12 mouse cellular contexts compared by ENCODE assay signal in genomic region chr8:109419029-109419596, GRCm38 (mm10).
DNase-seq lines count a peak whose midpoint lies in the region; ATAC-seq and TF ChIP-seq lines count a peak whose summit lies in the region.
"Had no signal": no experiment of that assay in that cellular context is flagged by ENCODE, and none has a peak within 500 bp of the region (broad histone marks: within the 10 kb centered on the region; RNA-seq: fewer than 3 reads in every experiment).

No protein-coding gene starts in this region.

- ATAC-seq in hindbrain, embryonic 12.5 days (ENCODE audit: low FRiP score) = no peak
- no peak for ATAC-seq in midbrain, postnatal 0 days (ENCODE audit: low FRiP score)
- ATAC-seq in heart, embryonic 11.5 days (replicated peaks; ENCODE audit: insufficient number of reproducible peaks, low FRiP score, low TSS enrichment) = no peak

- no peaks in the 10 kb centered on the region for H3K36me3 ChIP-seq in hindbrain, embryonic 12.5 days
- no peaks in the 10 kb centered on the region for H3K36me3 ChIP-seq in midbrain, postnatal 0 days (ENCODE audit: insufficient read depth, low read length)
- no peaks in the 10 kb centered on the region for H3K36me3 ChIP-seq in heart, embryonic 11.5 days (ENCODE audit: control insufficient read depth, insufficient read depth, low read length)
- H3K36me3 ChIP-seq: stomach, embryonic 15.5 days had no signal

- peaks cover 5% of the 10 kb centered on the region; the same call in 1 of the 2 replicates for H3K4me1 ChIP-seq in cortical plate, adult 2 months (ENCODE audit: control insufficient read depth, insufficient read depth, low read length)
- peaks cover 39% of the 10 kb centered on the region for H3K4me1 ChIP-seq in hindbrain, embryonic 12.5 days
- H3K4me1 ChIP-seq in midbrain, postnatal 0 days (ENCODE audit: insufficient read depth, low read length) = 0 out of 2 replicates have a peak, but pooled peaks cover 6% of the 10 kb centered on the region
- H3K4me1 ChIP-seq in heart, embryonic 11.5 days (ENCODE audit: control insufficient read depth, insufficient read depth, low read length) = no peaks in the 10 kb centered on the region
- H3K4me1 ChIP-seq: stomach, embryonic 15.5 days had no signal

- no peak overlapping the region for H3K4me3 ChIP-seq in cortical plate, adult 2 months (ENCODE audit: insufficient read depth, low read length)
- no peak overlapping the region for H3K4me3 ChIP-seq in hindbrain, embryonic 12.5 days
- H3K4me3 ChIP-seq in midbrain, postnatal 0 days (ENCODE audit: low read depth, low read length) = no peak overlapping the region
- H3K4me3 ChIP-seq in heart, embryonic 11.5 days (ENCODE audit: low read depth, low read length) = no peak overlapping the region
- H3K4me3 ChIP-seq: myocyte; stomach, embryonic 15.5 days had no signal

- 36% methylated on average over 4 of the region's 4 CpGs for WGBS in hindbrain, embryonic 12.5 days
- WGBS in midbrain, postnatal 0 days = 19% methylated on average over 4 of the region's 4 CpGs
- 51% methylated on average over 4 of the region's 4 CpGs for WGBS in heart, embryonic 11.5 days (ENCODE audit: insufficient replicate concordance)

- no peaks in the 10 kb centered on the region for H3K27me3 ChIP-seq in hindbrain, embryonic 12.5 days
- no peaks in the 10 kb centered on the region for H3K27me3 ChIP-seq in midbrain, postnatal 0 days (ENCODE audit: insufficient read depth, low read length)
- H3K27me3 ChIP-seq in heart, embryonic 11.5 days (ENCODE audit: control insufficient read depth, insufficient read depth, low read length) = no peaks in the 10 kb centered on the region
- H3K27me3 ChIP-seq: stomach, embryonic 15.5 days had no signal

- H3K9ac ChIP-seq in hindbrain, embryonic 12.5 days = no peak overlapping the region
- H3K9ac ChIP-seq in midbrain, postnatal 0 days (replicated peaks; ENCODE audit: low read length, poor library complexity, severe bottlenecking) = no peak overlapping the region
- H3K9ac ChIP-seq in heart, embryonic 11.5 days (ENCODE audit: low read depth, low read length) = no peak overlapping the region
- H3K9ac ChIP-seq: stomach, embryonic 15.5 days had no signal

- TF ChIP-seq POLR2A in cortical plate, adult 2 months (IDR thresholded peaks at IDR 0.05; ENCODE audit: extremely low read depth, insufficient read depth, low read length) = no peak

- no peak for TF ChIP-seq CTCF in cortical plate, adult 2 months (IDR thresholded peaks at IDR 0.05; ENCODE audit: extremely low read depth, insufficient read depth, low read length)
- TF ChIP-seq CTCF in midbrain, postnatal 0 days (IDR thresholded peaks at IDR 0.05) = no peak

- 0 out of 2 replicates have a peak overlapping the region, but pooled peaks have one; percentile 10 for H3K27ac ChIP-seq in cortical plate, adult 2 months (ENCODE audit: insufficient read depth, low read length)
- peak overlapping the region; percentile 85 for H3K27ac ChIP-seq in hindbrain, embryonic 12.5 days
- peak overlapping the region; percentile 65 for H3K27ac ChIP-seq in midbrain, postnatal 0 days (ENCODE audit: low read depth, low read length)
- no peak overlapping the region for H3K27ac ChIP-seq in heart, embryonic 11.5 days (ENCODE audit: low read depth, low read length)
- H3K27ac ChIP-seq: stomach, embryonic 15.5 days had no signal

- DNase-seq in layer of hippocampus, adult 9-11 months = peak; percentile 77
- no peak for DNase-seq in layer of hippocampus, postnatal 36 days
- DNase-seq in midbrain, postnatal 0 days (ENCODE audit: low spot score) = no peak
- no peak for DNase-seq in cerebellum, adult 8-10 months
- DNase-seq in liver = no peak
- DNase-seq: kidney, postnatal 36 days; lung, postnatal 10 days had no signal

- H3K4me2 ChIP-seq in hindbrain, embryonic 12.5 days (replicated peaks) = no peak overlapping the region
- no peak overlapping the region for H3K4me2 ChIP-seq in midbrain, postnatal 0 days (ENCODE audit: low read depth, low read length, poor library complexity, severe bottlenecking)
- H3K4me2 ChIP-seq in heart, embryonic 11.5 days = no peak overlapping the region
- H3K4me2 ChIP-seq: stomach, embryonic 15.5 days had no signal

- H3K9me3 ChIP-seq in hindbrain, embryonic 12.5 days (replicated peaks) = peaks cover 5% of the 10 kb centered on the region; the same call in 1 of the 2 replicates
- H3K9me3 ChIP-seq in midbrain, postnatal 0 days (ENCODE audit: low read length) = no peaks in the 10 kb centered on the region
- H3K9me3 ChIP-seq in heart, embryonic 11.5 days (replicated peaks; ENCODE audit: control insufficient read depth, low read length) = no peaks in the 10 kb centered on the region
- H3K9me3 ChIP-seq: stomach, embryonic 15.5 days had no signal
